Mouse (Mus musculus) limb, embryonic 15.5 days (tissue): ENCODE measurements around the gene Rbp3. TPM values are rescaled to one million over a fixed set of nuclear protein-coding genes. Genes with fewer than 3 reads are reported as not detected.

ENCODE experiments used
- ATAC-seq: fragments of 200-750 bp; cut with Nextera tagmentation; 2 replicates; pipeline ENCODE4 v1.8.0; 2017; ENCODE audit warnings: low read depth, moderate TSS enrichment; ENCODE audit not compliant: insufficient number of reproducible peaks, low FRiP score, low TSS enrichment
- H3K27ac ChIP-seq: fragments of 300-500 bp; sonication (generic); 2 replicates; pipeline ENCODE4 v1.5.1; 2015; ENCODE audit warnings: moderate library complexity, mild to moderate bottlenecking, inconsistent platforms
- H3K27me3 ChIP-seq: fragments of 300-500 bp; sonication (generic); 2 replicates; pipeline ENCODE4 v1.6.1; 2015; ENCODE audit warnings: inconsistent platforms
- H3K36me3 ChIP-seq: fragments of 300-500 bp; sonication (generic); 2 replicates; pipeline ENCODE4 v1.6.1; 2015; ENCODE audit warnings: inconsistent platforms
- H3K4me1 ChIP-seq: fragments of 300-500 bp; sonication (generic); 2 replicates; pipeline ENCODE4 v1.6.1; 2015; ENCODE audit warnings: inconsistent platforms
- H3K4me2 ChIP-seq: fragments of 300-500 bp; sonication (generic); 2 replicates; pipeline ENCODE4 v1.6.1; 2015; ENCODE audit warnings: mild to moderate bottlenecking, inconsistent platforms
- H3K4me3 ChIP-seq: fragments of 300-500 bp; sonication (generic); 2 replicates; pipeline ENCODE4 v1.5.1; 2015; ENCODE audit warnings: mild to moderate bottlenecking, inconsistent platforms
- H3K9ac ChIP-seq: fragments of 300-500 bp; sonication (generic); 2 replicates; pipeline ENCODE4 v1.6.1; 2015; ENCODE audit warnings: inconsistent platforms
- H3K9me3 ChIP-seq: fragments of 300-500 bp; sonication (generic); 2 replicates; pipeline ENCODE4 v1.6.1; 2016; ENCODE audit warnings: inconsistent platforms
- WGBS: fragments of 180-500 bp; shearing (Covaris S2); methylation state at CpG from one replicate; pipeline ENCODE4 v1.1.7; 2015; 5-methylcytosine and 5-hydroxymethylcytosine counted together
- polyA plus RNA-seq: library from polyadenylated mRNA; unstranded; fragments of >200 nt; fragmentation: Nextera tagmentation; extraction: Ambion mirVana; gene quantifications from 2 replicates; pipeline ENCODE4 v1.2.1, GENCODE M21; 2015

Gene Rbp3
- not detected in 2 replicates for polyA plus RNA-seq

GRCm38 (mm10) chr14:33953761-33954160 is at the start of gene Rbp3:
Rbp3 (plus strand) TSS chr14:33954003.
- no peak within 1 kb of the TSS for H3K4me2 ChIP-seq

GRCm38 (mm10) chr14:33904851-33905250 is 49.0 kb upstream of the Rbp3 start:
- ATAC-seq: no peak
- no peaks in the 10 kb centered on the region for H3K36me3 ChIP-seq
- no peaks in the 10 kb centered on the region for H3K9me3 ChIP-seq
- no peak overlapping the region for H3K27ac ChIP-seq
- no peaks in the 10 kb centered on the region for H3K27me3 ChIP-seq
- H3K4me3 ChIP-seq: no peak overlapping the region
- no peak overlapping the region for H3K4me2 ChIP-seq
- H3K9ac ChIP-seq: no peak overlapping the region
- peaks cover 7% of the 10 kb centered on the region for H3K4me1 ChIP-seq

More at GRCm38 (mm10) chr14:33953761-33954160, at the start of gene Rbp3:
- WGBS: 80% methylated on average over 5 of the region's 5 CpGs
- no peak for ATAC-seq
- H3K27me3 ChIP-seq: no peaks in the 10 kb centered on the region
- no peaks in the 10 kb centered on the region for H3K36me3 ChIP-seq
- no peaks in the 10 kb centered on the region for H3K9me3 ChIP-seq
- no peaks in the 10 kb centered on the region for H3K4me1 ChIP-seq
- no peak within 1 kb of the TSS for H3K9ac ChIP-seq
- no peak within 1 kb of the TSS for H3K27ac ChIP-seq
- H3K4me3 ChIP-seq: no peak within 1 kb of the TSS

- Histone ChIP-seq H3K9ac (no peak overlapping the region), H3K36me3 (no peaks in the 10 kb centered on the region), H3K27ac (no peak overlapping the region), H3K4me1 (peaks cover 21% of the 10 kb centered on the region), H3K4me3 (no peak overlapping the region), H3K4me2 (no peak overlapping the region), H3K9me3 (no peaks in the 10 kb centered on the region), H3K27me3 (peaks cover 4% of the 10 kb centered on the region; the same call in 1 of the 2 replicates)
- ATAC-seq: no peak
- 36% methylated on average over 3 of the region's 3 CpGs for WGBS
Measured at GRCm38 (mm10) chr14:33913727-33914126, 40.1 kb upstream of the Rbp3 start.

GRCm38 (mm10) chr14:33914206-33914605 is 39.6 kb upstream of the Rbp3 start:
- ATAC-seq: no peak
- WGBS: 85% methylated on average over 9 of the region's 9 CpGs
- no peak overlapping the region for H3K27ac ChIP-seq
- peaks cover 4% of the 10 kb centered on the region; the same call in 1 of the 2 replicates for H3K27me3 ChIP-seq
- H3K4me3 ChIP-seq: no peak overlapping the region
- no peaks in the 10 kb centered on the region for H3K9me3 ChIP-seq
- H3K9ac ChIP-seq: no peak overlapping the region
- peaks cover 26% of the 10 kb centered on the region for H3K4me1 ChIP-seq
- H3K4me2 ChIP-seq: no peak overlapping the region
- H3K36me3 ChIP-seq: no peaks in the 10 kb centered on the region

- H3K4me1 ChIP-seq: peaks cover 51% of the 10 kb centered on the region
- no peak overlapping the region for H3K9ac ChIP-seq
- WGBS: 26% methylated on average over 14 of the region's 14 CpGs
- H3K9me3 ChIP-seq: no peaks in the 10 kb centered on the region
- no peak overlapping the region for H3K4me2 ChIP-seq
- ATAC-seq: no peak
- 0 out of 2 replicates have a peak overlapping the region, but pooled peaks have one; percentile 4 for H3K27ac ChIP-seq
- H3K4me3 ChIP-seq: no peak overlapping the region
- H3K36me3 ChIP-seq: no peaks in the 10 kb centered on the region
- H3K27me3 ChIP-seq: peaks cover 24% of the 10 kb centered on the region
Measured at GRCm38 (mm10) chr14:33920727-33921559, 32.9 kb upstream of the Rbp3 start.

- Histone ChIP-seq H3K27ac (peak overlapping the region; percentile 75), H3K4me1 (peaks cover 51% of the 10 kb centered on the region), H3K9me3 (no peaks in the 10 kb centered on the region), H3K36me3 (no peaks in the 10 kb centered on the region), H3K27me3 (peaks cover 24% of the 10 kb centered on the region), H3K4me3 (peak overlapping the region; percentile 53), H3K9ac (no peak overlapping the region), H3K4me2 (peak overlapping the region; percentile 86)
- ATAC-seq: no peak
- WGBS: 13% methylated on average over 8 of the region's 8 CpGs
Measured at GRCm38 (mm10) chr14:33922771-33923167, 31.0 kb upstream of the Rbp3 start.

- peaks cover 47% of the 10 kb centered on the region for H3K4me1 ChIP-seq
- H3K9me3 ChIP-seq: no peaks in the 10 kb centered on the region
- peaks cover 20% of the 10 kb centered on the region for H3K27me3 ChIP-seq
- peak within 1 kb of the TSS; percentile 53 for H3K4me3 ChIP-seq
- H3K27ac ChIP-seq: peak within 1 kb of the TSS; percentile 75
- no peaks in the 10 kb centered on the region for H3K36me3 ChIP-seq
- 1% methylated on average over 79 of the region's 85 CpGs for WGBS
- ATAC-seq: peak; percentile 56
- peak within 1 kb of the TSS; percentile 53 for H3K9ac ChIP-seq
- H3K4me2 ChIP-seq: peak within 1 kb of the TSS; percentile 86
Measured at GRCm38 (mm10) chr14:33923168-33924070, 30.4 kb upstream of the Rbp3 start, which contains the start of gene Gdf10. Gdf10 (plus strand) TSS chr14:33923587.

GRCm38 (mm10) chr14:33931853-33932252 is 21.9 kb upstream of the Rbp3 start:
- ATAC-seq: no peak
- H3K9me3 ChIP-seq: no peaks in the 10 kb centered on the region
- H3K36me3 ChIP-seq: peaks cover 23% of the 10 kb centered on the region
- no peak overlapping the region for H3K4me2 ChIP-seq
- H3K27ac ChIP-seq: no peak overlapping the region
- WGBS: 53% methylated on average over 17 of the region's 17 CpGs
- no peak overlapping the region for H3K4me3 ChIP-seq
- H3K27me3 ChIP-seq: peaks cover 33% of the 10 kb centered on the region
- peaks cover 20% of the 10 kb centered on the region for H3K4me1 ChIP-seq
- H3K9ac ChIP-seq: no peak overlapping the region

- Histone ChIP-seq H3K36me3 (peaks cover 23% of the 10 kb centered on the region), H3K27ac (no peak overlapping the region), H3K27me3 (peaks cover 33% of the 10 kb centered on the region), H3K9ac (no peak overlapping the region), H3K4me1 (peaks cover 20% of the 10 kb centered on the region), H3K4me2 (no peak overlapping the region), H3K4me3 (no peak overlapping the region), H3K9me3 (no peaks in the 10 kb centered on the region)
- ATAC-seq: no peak
- WGBS: 48% methylated on average over 10 of the region's 10 CpGs
Measured at GRCm38 (mm10) chr14:33932935-33933703, 20.7 kb upstream of the Rbp3 start.

- ATAC-seq: no peak
- Histone ChIP-seq H3K4me2 (no peak overlapping the region), H3K27ac (no peak overlapping the region), H3K9me3 (no peaks in the 10 kb centered on the region), H3K4me1 (peaks cover 20% of the 10 kb centered on the region), H3K4me3 (no peak overlapping the region), H3K36me3 (peaks cover 23% of the 10 kb centered on the region), H3K9ac (no peak overlapping the region), H3K27me3 (peaks cover 29% of the 10 kb centered on the region)
- WGBS: 39% methylated on average over 5 of the region's 5 CpGs
Measured at GRCm38 (mm10) chr14:33933778-33934317, 20.0 kb upstream of the Rbp3 start.

GRCm38 (mm10) chr14:33939117-33939516 is 14.7 kb upstream of the Rbp3 start:
- WGBS: 25% methylated on average over 9 of the region's 9 CpGs
- H3K9ac ChIP-seq: no peak overlapping the region
- peak overlapping the region; percentile 27; the same call in 1 of the 2 replicates for H3K4me2 ChIP-seq
- 0 out of 2 replicates have a peak, but pooled peaks cover 3% of the 10 kb centered on the region for H3K27me3 ChIP-seq
- H3K27ac ChIP-seq: no peak overlapping the region
- no peaks in the 10 kb centered on the region; the same call in 1 of the 2 replicates for H3K4me1 ChIP-seq
- H3K36me3 ChIP-seq: peaks cover 17% of the 10 kb centered on the region
- ATAC-seq: no peak
- no peaks in the 10 kb centered on the region for H3K9me3 ChIP-seq
- no peak overlapping the region for H3K4me3 ChIP-seq
